Mouse (Mus musculus): ENCODE results near the gene Clip3.

Gene Clip3

DNA sequence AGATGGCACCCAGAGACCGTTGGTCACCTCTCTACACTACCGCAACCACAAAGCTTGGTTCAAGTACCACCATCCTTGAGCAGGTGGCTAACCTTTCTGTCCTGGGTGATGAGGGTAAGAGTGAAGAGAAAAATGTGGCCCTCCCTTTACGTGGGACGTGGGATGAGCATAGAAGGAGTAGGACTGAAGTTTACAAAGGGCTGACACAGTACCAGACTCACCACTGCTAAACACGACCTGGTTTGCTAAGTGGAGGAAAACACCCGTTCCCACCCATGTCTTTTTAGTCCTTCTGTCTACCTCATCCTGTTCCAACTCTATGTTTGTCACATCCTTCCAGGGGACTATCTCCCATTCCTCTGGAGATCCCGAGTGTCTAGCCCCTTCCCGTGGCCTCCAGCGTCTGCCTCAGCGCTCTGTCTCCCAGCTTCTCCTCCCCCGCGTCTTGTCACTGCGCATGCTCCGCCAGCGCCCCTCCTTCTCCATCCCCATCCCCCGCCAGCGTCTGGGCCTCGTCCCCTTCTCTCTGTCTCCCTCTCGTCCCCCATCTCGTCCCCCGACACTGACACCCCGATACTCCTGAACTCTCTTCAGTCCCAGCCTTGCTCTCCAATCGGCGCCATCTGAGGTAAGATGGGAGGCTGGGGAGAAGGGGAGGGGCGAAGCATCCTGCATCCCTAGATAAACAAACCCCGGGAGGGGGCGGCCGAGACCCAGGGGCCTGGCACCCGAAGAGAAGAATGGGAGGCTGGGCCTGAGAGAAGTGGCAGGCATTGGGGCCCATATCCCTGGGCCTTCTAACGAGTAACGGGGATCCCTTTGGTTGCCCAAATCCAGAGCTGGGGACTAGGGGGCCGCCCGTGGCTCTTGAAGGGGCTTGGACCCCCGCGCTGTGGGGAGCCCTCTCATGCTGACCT lies at the start of gene Clip3:
Gene Clip3, plus strand, starts transcription at position 514 of the 917 bp plus-strand sequence.
- in situ Hi-C loops (cut with MboI, MseI), result no loop called here

DNA sequence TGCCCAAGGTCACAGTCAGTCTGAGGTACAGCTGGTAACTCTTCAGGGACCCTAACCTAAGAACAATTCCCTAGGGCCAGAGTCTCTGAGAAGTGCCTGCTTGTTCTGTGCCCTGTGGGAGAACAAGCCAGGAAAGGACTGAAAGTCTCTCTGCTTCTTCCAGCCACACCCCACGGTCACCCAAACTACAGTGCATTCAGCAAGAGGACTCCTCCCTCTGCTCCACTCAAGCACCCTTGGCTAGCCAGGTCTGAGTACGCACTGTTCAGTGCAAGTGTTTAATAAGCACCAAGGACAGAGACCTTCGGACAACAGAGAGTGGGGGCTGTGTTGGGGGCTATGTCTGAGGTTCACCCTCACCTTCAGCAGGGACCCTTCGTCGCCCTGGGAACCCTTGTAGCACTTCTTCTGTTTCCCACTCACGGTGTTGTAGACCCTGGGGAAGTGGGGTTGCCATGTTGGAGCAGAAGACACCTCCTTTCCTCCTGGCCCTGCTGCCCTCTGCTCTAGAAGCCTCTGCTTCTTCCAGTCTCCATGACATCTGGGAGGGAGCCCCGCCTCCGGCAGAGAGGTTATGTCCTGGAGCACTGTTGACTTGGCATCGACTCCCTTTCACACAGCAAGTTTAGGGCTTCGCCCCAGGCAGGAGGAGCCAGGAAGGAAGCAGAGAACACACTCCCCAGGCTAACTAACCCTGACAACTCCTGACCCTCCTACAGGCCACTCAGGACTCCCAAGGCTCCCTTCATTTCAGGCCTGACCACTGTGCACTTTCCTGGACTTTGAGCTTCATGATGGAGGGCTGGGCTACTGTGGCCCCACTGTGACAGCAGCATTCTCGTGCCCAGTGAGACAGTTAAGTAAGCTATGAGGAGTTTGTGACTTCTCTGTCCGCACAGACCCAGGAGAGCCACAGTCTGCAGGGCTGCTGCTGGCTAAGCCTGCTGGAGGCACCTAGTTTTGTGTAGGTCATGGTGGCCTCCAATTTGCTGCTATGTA lies 39.3 kb upstream of the Clip3 start:
- in situ Hi-C loops (cut with MboI, MseI), result no loop called here

DNA sequence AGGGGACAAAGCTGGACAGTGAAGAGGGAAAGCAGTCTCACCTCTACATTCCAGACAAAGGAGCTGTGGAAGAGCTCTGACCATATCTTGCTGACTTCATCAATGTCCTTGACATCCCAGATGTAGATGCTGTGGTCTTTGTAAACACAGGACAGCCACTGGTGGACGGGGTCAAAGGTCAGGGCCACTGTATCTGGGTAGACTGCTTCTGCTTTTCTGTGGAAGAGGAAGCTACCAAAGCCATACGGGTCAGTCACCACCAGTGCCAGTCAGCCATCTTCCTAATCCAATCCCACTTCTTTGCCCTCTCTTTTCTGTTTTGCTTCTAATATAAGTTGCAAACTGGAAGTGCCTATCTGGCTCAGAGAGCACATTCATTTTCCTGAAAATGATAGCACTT lies 26.5 kb upstream of the Clip3 start:
- in situ Hi-C loops (cut with MboI, MseI), result no loop called here

DNA sequence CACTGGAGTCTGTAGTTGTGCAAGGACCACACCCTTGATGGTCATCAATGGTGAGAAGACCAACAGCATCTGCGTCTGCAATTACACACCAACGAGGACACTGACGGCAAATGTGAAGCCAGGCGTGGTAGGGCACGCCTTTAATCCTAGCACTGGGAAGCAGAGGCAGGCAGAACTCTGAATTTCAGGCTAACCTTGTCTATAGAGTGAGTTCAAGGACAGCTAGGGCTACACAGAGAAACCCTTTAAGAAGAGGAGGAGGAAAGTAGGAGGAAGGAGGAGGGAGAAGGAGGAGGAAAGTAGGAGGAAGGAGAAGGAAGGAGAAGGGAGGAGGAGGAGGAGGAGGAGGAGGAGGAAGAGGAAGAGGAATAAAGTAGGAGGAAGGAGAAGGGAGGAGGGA lies 26.0 kb upstream of the Clip3 start:
- in situ Hi-C loops (cut with MboI, MseI), result no loop called here

DNA sequence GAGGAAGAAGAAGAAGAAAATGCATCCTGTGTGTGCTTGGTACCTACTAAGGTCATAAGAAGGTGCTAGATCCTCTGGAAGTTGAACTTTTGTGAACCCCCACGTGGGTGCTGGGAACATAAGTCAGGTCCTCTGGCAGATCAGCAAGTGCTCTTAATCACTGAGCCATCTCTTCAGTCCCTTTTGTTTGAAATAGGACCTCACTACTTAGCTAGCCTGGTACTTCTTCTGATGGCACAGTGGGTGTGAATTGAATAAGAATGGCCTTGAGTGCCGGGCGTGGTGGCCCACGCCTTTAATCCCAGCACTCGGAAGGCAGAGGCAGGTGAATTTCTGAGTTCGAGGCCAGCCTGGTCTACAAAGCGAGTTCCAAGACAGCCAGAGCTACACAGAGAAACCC lies 25.6 kb upstream of the Clip3 start:
- in situ Hi-C loops (cut with MboI, MseI), result no loop called here

DNA sequence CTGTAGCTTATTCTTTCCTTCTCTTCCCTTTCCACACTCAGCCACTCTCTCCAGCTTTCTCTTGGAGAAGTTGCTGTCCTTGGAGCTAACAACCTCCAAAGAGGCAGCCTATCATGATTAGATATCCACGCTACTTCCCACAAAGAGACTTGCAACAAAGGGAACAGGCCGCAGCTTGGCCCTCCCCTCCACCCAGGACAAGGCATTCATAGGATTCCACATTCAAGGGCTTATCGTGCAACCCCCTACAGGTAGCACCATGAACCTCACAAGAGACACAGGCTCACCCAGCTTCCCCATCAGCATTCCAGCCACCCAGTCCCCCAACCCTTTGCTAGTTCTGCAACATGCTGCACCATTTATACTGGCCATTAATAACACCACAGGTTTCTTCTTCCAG lies 24.7 kb upstream of the Clip3 start:
- in situ Hi-C loops (cut with MboI, MseI), result no loop called here

DNA sequence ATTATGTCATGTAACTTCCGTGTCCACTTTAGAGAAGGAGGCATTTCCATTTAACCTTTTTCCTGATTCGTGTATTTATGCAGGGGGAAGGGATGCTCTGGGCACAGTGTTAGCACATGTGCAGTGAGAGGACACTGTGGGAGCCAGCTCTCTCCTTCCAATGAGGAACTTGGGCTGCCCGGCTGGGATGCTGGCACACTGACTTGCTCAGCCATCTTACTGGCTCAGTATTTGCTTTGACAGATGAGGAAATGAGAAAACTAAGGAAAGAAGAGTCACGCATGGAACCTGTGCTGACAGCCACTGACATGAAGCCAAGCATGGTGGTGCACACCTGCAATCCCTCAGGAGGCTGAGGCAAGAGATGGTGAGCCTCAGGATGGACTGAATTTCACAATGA lies 21.9 kb upstream of the Clip3 start:
- in situ Hi-C loops (cut with MboI, MseI), result no loop called here

DNA sequence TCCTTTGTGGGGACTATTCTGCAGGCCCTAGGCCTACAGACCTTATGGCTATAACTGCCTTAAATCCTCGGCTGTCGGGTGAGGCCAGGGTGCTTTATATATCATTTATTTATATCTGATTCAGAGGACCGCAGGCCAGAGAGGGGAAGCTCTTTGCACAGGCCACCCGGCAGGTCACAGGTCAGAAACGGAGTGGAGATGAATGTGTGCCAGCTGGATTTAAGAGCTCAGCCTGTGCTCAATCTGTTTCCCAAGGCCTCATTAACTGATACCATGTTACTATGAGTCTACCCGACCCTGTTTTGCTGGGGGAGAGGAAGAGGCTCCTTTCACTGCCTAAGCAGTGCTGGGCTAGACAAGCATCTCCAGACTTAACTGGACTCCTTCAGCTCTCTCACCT lies 17.1 kb upstream of the Clip3 start:
- in situ Hi-C loops (cut with MboI, MseI), result no loop called here

DNA sequence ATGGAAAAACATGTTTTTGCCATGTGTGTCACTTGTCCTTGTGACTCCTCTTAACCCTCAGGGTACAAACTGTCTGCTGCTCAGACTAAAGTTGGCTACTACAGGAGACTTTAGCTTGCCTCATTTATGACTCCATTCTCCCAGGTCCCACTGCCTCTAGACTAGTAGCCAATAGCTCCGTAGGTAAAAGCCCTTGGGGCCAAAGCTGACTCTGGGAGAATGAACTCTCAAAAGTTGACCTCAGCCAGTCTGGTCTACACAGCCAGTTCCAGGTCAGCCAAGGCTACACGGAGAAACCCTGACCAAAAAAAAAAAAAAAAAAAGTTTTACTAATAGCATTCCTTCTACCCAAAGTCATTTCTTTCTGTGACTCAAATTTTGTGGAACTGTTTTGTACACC lies 12.6 kb upstream of the Clip3 start:
- in situ Hi-C loops (cut with MboI, MseI), result no loop called here

DNA sequence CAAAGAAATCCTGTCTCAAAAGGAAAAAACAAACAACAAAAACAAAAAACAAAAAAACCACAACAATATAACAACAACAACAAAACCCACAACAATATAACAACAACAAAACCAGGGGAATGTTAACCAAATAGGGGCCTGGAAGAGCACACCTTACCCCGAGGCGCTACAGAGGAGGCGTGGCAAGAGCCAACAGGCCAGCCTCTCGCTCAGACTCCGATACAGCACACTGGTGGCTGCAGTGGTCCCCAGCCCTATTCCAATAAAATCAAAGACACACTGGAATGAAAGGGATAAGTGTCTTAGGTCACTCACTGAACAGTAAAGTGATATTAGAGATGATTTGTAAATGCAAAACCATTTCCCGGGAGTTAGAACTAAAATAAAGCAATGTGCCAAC lies 12.0 kb upstream of the Clip3 start:
- in situ Hi-C loops (cut with MboI, MseI), result no loop called here

DNA sequence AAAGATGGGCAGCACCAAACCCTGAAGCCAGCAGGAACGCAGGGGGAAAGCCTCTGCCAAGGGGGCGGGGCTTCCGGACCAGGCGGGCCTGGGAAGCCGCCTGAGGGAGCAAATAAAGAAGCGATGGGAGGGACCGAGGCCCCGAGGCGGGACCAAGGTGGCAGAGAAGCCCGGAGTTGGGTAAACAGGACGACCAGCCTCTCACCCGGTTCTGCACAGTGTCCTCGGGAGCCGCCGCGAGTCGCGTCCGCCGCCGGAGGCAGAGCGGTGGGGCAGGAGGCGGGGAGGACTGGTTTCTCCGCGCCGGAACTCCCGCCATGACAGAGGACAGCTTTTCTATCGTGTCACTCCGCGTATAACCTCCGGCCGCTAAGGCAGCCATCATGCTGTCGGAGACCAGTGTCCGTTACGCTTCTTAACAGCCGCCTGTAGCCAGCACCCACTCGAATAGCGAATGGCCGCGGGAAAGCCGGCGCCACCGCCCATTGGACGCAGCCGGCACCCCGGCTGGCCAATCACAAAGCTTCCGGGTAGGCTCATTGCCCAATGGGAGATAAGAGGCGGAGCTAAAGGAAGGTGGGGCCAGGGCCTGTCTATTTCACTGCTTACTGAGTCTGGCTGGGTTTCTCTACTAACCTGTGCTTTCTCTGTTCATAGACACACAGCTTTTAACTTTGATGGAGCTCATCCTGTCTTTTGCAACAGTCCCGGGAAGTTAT lies 11.4 kb upstream of the Clip3 start, which contains the start of the genes Thap8 and Wdr62:
Gene Thap8, plus strand, starts transcription at position 144 of the 719 bp plus-strand sequence.
Gene Wdr62, minus strand, starts transcription at position 469 of the 719 bp plus-strand sequence.
- in situ Hi-C loops (cut with MboI, MseI), result no loop called here

DNA sequence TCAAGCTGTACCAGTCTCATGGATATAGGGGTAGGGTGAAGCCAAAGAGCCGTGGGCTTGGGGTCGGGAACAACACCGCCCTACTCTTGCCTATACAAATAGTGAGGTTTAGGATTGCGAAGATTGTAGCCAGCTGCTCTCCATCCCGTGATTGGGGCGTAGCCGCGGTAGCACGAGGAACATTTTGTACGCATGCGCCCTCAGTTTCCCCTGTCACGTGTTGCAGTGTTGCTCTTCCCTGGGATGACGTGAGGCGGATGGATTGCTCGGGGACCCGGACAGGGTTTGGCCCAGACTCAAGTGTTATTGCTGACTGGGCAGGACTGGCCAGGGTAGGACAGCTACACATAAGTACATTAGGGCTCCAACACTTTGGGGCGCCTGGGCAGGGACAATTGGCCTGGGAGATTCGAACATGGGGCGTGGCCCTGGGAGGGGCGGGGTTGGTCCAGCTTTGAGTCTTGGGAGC lies 10.8 kb upstream of the Clip3 start:
- in situ Hi-C loops (cut with MboI, MseI), result no loop called here

DNA sequence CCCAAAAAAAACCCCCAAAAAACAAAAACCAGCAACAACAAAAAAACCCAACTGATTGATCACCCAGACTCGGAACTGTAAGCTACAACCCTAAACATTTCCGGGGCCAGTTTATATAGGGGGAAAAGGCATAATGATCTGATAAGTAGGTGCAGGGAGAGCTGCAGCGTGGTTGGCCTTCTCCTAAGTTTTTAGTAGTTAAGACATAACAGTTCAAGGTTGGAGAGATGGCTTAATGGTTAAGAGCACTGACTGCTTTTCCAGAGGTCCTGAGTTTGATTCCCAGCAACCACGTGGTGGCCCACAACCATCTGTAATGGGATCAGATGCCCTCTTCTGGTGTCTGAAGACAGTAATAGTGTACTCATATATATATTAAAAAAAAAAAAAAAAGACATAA lies 10.0 kb upstream of the Clip3 start:
- in situ Hi-C loops (cut with MboI, MseI), result no loop called here

DNA sequence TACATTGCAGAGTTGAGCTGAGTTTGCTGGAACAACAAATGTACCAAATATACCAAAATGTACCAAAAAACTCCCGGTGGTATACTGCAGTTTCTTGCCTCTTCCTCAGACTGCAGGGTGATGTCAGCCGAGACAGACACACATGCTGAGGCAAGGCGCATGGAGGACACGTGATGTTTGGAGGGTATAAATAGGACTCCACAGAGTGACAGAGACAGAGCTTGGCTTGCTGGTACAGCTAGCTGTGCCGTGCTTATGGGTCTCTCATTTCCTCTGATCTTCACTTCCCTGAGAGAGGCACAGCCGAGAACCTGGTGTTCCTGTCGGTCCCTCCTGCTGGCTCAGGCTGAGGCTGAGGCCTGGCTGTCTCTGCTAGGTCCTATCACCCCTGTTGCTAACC lies 8.8 kb upstream of the Clip3 start:
- in situ Hi-C loops (cut with MboI, MseI), result no loop called here

DNA sequence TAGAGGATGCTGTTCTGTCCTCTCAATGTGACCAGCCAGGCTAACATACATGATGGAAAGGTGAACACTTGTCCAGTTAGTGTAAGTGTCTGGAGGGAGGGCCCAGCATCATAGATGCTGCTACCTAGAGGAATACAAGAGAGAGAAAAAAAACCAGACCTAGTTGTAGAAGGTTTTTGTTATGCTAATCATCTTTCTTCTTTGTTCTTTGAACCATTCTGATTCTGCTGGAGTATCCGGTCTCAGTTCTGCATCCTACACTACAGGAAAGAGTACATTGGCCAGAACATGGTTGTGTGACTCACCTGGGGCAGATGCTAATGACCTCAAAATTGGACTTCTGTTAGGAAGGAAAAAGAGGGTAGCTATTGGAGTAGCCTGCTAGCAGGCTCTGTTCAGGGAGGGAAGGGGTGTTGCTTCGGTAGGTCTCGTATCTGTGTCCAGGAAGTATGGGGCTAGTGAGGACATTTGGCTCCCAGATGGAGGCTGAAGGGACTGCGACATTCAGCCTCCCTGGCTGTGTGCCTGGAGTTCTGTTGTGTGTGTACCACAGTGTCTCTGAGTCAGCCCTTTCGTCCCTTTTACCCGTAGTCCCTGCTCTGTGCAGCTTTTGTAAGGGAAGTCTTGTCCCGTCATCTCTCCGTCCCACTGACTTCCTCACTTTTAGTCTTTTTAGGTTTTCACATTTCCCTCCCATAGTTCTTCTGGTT lies 4.7 kb upstream of the Clip3 start:
- in situ Hi-C loops (cut with MboI, MseI), result no loop called here

DNA sequence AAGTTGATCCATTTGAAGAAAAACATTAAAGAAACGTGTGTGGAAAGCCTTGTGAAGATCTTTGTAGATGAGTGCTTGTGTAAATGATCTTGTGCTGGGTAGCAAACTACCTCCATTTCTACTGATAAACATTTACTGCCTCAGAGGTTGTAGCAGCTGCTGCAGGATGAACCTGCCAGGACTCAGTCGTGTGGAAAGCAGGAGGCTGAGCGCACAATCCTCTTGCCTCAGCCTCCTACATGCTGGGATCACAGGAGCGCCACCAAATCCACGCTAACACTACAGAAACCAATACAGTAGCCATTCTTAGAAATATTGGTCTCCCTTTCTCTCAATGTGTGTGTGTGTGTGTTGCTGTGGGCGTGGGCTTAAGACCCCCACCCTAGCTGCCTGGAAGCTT lies 3.5 kb upstream of the Clip3 start:
- in situ Hi-C loops (cut with MboI, MseI), result no loop called here

DNA sequence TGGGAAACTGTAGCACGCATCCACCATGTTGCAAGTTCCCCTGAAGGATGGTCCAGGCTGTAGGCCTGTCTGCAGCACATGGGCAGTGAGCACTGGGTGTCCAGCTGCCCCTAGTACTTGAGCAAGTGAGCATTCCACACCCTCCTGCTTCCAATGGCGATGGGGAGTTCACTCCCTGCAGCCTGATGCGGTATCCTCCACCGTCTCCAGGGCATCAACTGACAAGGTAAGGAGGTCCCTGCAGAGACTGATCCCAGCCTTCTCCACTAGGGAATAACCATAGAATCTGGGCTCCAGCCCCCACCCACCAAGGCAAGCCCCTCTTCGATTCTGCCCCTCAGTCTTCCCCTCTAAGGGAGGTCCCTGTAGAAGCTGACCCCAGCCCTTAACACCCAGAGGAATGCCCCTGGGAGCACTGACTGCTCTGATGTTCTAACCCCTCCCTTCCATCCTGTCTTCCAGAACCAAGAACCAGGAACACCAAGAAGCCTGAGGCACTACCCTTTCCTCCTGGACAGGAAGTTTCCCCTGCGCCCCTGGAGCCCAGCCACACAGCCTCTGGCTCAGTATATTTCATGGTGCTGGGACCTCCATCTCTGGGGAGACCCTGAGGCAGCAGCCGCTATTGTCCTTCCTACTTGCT lies 2.3 kb upstream of the Clip3 start:
- in situ Hi-C loops (cut with MboI, MseI), result no loop called here

DNA sequence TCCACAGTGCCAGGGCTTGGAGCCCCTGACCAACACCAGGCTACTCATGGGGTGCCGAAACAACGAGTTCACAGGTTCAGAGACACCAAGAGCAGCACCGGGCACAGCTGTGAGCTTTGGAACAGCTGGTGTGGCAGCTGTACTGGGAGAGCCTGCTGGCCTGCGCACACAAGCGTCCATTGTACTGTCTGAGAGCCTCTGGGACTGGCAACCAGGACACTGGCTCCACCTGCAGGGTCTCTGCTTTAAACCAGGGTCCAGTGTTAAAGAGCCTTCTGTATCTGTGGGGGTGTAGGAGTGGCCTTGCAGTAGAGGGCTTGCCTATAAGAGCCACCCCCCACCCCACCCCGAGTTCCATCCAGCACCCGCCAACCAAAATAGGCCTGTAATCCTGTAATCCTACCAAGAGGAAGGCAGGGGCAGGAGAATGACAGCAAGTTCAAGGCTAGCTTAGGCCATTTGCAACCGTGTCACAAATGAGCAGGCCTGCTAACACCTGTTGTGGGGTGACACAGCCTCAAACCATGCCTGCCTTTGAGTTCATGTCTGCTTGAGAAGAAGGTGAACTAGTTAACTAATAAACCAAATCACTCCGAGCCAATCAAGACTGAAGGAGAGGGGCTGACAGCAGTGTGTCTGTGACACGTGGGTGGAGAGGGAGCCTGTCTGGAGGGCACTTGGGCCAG lies 1.7 kb upstream of the Clip3 start:
- in situ Hi-C loops (cut with MboI, MseI), result no loop called here

DNA sequence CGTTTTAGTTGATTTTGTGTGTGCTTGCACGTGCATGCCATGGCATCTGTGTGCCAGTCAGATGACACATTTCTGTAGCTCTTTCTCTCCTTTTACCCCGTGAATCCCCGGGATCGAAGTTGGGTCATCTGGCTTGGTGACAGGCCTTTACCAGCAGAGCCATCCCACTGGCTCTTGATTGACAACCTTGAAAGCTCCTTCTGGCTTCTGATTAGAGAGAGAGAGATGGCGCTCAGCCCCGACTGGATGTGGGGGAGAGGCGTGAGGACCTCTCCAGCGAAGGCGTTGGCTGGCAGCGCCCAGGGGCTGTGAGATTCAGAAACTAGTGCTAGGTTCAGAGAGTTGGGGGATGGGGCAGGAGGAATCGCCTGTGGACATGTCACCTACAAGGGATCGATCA lies 2.3 kb downstream of the Clip3 start:
- in situ Hi-C loops (cut with MboI, MseI), result no loop called here

DNA sequence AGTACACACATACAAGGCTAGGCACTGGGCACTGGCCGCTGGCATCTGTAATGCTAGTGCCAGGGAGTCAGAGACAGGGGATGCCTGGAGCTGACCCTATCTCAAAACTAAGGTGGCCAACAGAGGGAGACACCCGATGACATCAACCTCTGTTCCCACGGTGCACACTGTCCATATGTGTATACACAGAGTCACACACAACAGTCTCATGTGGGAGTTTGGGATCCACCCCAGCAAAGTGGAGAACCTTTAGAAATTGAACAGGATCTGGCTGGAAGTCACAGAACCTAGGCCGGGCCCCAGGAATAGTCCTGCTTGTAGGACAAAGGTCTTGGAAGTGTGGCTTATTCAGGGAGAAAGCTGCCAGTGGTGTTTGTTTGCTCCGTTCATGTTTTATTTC lies 2.8 kb downstream of the Clip3 start:
- in situ Hi-C loops (cut with MboI, MseI), result no loop called here

Data from T-helper 1 cell (primary cell).